Mouse (Mus musculus): ENCODE results near the gene Ola1.

DNA sequence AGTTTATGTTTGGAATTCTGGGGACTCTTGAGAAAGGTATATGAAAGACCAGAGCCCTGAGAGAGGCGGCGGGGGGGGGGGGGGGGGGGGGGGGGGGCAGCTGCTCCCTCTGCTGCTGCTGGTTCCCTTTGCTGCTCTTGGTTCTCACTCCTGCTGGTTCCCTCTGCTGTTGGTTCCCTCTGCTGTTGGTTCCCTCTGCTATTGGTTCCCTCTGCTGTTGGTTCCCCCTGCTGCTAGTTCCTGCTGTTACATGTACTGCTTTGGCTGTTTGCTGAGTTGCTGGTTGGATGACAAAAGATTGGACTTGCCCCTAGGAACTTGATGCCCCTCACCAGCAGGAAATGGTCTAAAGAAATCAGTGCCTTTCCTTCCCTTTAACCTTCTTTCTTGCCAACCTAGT, 138.6 kb downstream of the Ola1 start:
- TF ChIP-seq CTCF (IDR thresholded peaks at IDR 0.05; ENCODE audit: borderline replicate concordance, insufficient read depth, low read depth, low read length) (no peak), POLR2A (IDR thresholded peaks at IDR 0.05; ENCODE audit: borderline replicate concordance, insufficient read depth, low read length) (no peak)

Data from cerebellum, adult 2 months (tissue).